Mouse (Mus musculus): Measurements from ENCODE around the gene Clps.

- TF ChIP-seq CTCF (IDR thresholded peaks at IDR 0.05; ENCODE audit: extremely low read depth, insufficient read depth, low read length) (no peak), POLR2A (IDR thresholded peaks at IDR 0.05; ENCODE audit: extremely low read depth, insufficient read depth, low read length) (no peak)
These were observed 28.0 kb upstream of the Clps start for GRCm38 (mm10) chr17:28588591-28588990.

All from cortical plate, adult 2 months (tissue).